Mouse (Mus musculus): Measurements from ENCODE around the gene Nup107. TPM values are rescaled to one million over a fixed set of nuclear protein-coding genes. Genes with fewer than 3 reads are reported as not detected.
A peak's percentile ranks its signal among the peaks of the same experiment; 100 is the strongest.

The Nup107 gene
- 126 and 151 TPM in 2 replicates for total RNA-seq (2017)

- ATAC-seq (replicated peaks; ENCODE audit: low read depth, poor library complexity, severe bottlenecking), result peak; percentile 87
Observed at GRCm38 (mm10) chr10:117792141-117793091, at the start of gene Nup107. Gene Nup107, minus strand, starts transcription at chr10:117792705.

DNA sequence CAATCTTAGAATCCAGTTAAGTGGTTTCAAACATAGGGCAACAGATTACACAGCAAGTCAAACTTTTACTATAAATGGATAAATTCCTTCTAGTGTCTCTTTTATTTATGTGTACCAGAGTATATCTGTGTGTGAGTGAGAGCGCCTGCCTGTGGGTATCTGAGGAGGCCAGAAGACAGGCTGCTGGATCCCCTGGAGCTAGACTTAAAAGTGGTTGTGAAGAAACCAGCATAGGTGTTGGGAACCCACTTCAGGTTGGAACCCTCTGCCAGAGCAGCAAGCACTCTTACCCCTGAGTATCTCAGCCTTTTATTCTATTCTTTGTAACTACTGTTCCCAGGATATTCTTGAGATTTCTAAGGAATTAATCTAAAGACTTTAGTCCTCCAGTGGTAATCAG, 49.3 kb upstream of the Nup107 start:
- no peak for ATAC-seq (replicated peaks; ENCODE audit: low read depth, poor library complexity, severe bottlenecking)

DNA sequence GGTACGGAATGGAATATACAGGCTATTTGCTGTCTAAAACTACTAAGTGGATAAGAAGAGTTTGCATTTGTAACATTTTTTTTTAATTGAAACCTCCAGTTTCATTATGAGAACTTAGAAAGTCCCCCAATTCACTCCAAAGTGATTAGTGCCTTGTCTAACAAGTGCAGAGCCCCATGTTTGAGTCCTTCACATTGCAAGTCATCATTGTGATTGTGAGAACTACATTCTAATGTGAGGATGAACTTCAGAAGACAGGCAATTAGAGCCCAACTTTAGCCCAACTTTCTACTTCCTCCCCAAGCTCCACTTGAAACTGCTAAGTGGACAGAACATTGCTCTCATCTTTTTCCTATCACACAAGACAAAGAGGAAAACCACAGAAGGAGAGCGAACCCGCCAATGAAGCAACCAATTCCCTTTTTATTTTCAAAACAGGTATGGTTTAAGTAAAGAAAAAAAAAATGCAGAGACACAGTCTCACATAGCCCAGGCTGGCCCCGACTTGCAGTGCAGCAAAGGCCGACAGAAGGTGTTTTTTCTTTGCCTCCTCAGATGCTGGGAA, 48.0 kb upstream of the Nup107 start:
- peak; percentile 15; the same call in 1 of the 2 replicates for ATAC-seq (replicated peaks; ENCODE audit: low read depth, poor library complexity, severe bottlenecking)

- ATAC-seq (replicated peaks; ENCODE audit: low read depth, poor library complexity, severe bottlenecking), result no peak
Observed at GRCm38 (mm10) chr10:117839737-117840136, 47.2 kb upstream of the Nup107 start.

DNA sequence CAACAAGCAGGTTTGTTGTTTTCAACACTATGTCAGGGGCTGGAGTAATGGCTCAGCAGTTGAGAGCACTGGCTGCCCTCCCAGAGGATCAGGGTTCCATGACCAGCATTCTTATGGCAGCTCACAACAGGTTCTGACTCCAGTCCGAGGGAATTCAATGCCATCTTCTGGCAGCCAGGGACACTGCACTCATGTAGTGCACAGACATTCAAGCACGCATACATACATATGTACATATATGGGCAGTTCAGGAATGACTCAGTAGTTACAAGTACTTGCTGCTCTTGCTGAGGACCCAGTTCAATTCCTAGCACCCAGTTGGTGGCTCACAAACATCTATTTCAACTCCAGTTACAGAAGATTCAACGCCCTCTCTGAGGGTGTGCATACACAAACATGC, 46.4 kb upstream of the Nup107 start:
- ATAC-seq (replicated peaks; ENCODE audit: low read depth, poor library complexity, severe bottlenecking), result peak; percentile 12; the same call in 1 of the 2 replicates

DNA sequence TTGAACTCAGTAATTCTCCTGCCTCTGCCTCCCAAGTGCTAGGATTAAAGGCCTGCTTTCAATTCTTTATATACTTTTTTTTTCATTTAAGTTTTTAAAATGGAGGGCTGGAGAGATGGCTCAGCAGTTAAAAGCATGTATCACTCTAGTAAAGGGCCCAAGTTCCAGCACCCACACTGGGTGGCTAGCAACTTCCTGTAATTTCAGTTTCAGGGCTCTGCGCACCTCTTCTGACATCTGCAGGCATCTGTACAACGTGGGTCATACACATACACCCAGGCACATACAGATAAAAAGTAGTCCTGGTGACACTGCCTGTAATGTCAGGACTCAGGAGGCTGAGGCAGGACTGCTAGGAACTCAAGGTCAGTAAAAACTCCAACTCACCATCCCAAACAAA, 43.8 kb upstream of the Nup107 start:
- ATAC-seq (replicated peaks; ENCODE audit: low read depth, poor library complexity, severe bottlenecking), result peak; percentile 66

- no peak for ATAC-seq (replicated peaks; ENCODE audit: low read depth, poor library complexity, severe bottlenecking)
Observed at GRCm38 (mm10) chr10:117835453-117835852, 42.9 kb upstream of the Nup107 start.

DNA sequence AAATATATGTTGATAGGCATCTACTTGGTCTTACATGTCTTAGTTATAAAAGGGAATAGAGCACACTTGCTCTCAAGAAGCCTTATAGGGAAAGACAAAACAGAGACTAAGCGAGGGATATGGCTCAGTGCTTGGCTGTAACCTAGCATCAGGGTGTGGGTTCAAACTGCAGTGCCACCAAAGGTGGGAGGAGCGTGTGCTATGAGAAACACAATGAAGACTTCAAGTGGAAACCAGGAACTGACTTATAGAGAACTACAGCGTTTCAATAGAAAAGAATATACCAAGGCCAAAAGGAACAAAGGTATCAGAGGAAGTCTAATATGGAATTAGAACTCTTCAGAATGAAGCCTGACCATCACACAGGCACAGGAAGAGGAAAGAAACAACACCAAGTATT, 38.3 kb upstream of the Nup107 start:
- 0 out of 2 replicates have a peak, but pooled peaks have one; percentile 17 for ATAC-seq (replicated peaks; ENCODE audit: low read depth, poor library complexity, severe bottlenecking)

- peak; percentile 31; the same call in 1 of the 2 replicates for ATAC-seq (replicated peaks; ENCODE audit: low read depth, poor library complexity, severe bottlenecking)
Observed at GRCm38 (mm10) chr10:117829472-117830155, 37.1 kb upstream of the Nup107 start.

- ATAC-seq (replicated peaks; ENCODE audit: low read depth, poor library complexity, severe bottlenecking), result no peak
Observed at GRCm38 (mm10) chr10:117829022-117829421, 36.5 kb upstream of the Nup107 start.

- no peak for ATAC-seq (replicated peaks; ENCODE audit: low read depth, poor library complexity, severe bottlenecking)
Observed at GRCm38 (mm10) chr10:117828536-117828935, 36.0 kb upstream of the Nup107 start.

DNA sequence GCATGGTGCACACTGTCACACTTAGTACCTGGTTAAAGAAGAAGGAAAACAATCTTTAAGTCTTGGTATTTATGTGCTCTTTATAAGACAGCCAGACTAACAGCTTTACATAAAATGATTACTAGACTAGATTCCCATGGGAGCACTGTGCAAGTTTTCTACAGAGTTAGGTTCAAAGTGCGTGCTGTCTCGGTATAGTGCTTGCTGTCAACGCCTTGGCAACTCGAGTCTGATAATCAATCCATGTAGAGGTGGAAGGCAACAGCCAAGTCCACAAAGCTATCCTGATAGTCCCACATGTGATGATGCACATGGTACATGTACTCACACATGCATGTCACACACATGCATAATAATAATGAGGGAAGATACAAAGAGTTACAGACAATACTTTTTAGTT, 32.1 kb upstream of the Nup107 start:
- no peak for ATAC-seq (replicated peaks; ENCODE audit: low read depth, poor library complexity, severe bottlenecking)

GRCm38 (mm10) chr10:117824139-117824538, 31.6 kb upstream of the Nup107 start:
- 0 out of 2 replicates have a peak, but pooled peaks have one; percentile 8 for ATAC-seq (replicated peaks; ENCODE audit: low read depth, poor library complexity, severe bottlenecking)

GRCm38 (mm10) chr10:117823321-117823720, 30.8 kb upstream of the Nup107 start:
- no peak for ATAC-seq (replicated peaks; ENCODE audit: low read depth, poor library complexity, severe bottlenecking)

GRCm38 (mm10) chr10:117818600-117818999, 26.1 kb upstream of the Nup107 start:
- peak; percentile 75 for ATAC-seq (replicated peaks; ENCODE audit: low read depth, poor library complexity, severe bottlenecking)

DNA sequence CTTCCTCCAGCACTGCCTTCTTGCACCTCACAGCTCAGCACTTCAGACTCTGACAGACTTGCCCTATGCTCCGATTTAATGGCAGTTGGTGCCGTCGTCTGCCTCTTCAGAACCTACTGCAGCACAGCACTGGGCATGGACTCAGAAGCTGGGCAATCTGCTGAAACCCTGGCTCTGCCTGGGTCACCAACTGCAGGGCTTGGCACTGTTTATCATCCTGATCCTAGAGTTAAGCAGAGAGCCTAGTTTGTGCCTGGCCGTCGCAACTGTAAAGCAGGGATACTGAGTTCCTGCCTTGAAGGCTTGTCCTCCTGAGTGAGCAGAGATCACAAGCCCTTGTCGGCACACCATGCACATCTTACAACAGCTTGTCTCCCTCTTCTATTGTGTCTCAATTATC, 24.2 kb upstream of the Nup107 start:
- ATAC-seq (replicated peaks; ENCODE audit: low read depth, poor library complexity, severe bottlenecking), result no peak

DNA sequence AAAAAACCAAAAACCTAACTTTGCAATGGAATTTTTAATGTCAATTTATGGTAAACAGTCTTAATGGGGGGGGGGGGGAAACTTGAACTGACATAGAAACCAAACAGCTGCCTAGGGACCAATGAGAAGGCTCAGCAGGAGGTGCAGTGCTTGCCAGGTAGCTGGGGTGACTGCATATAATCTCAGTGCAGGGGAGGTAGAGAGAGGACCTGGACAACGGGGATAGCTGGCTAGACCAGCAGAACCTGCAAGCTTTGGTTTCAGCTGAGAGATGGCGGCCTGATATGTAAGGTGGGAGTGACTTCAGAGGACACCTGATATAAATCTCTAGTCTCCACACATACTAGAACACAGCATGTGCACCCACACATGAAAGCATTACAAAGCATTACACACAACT, 20.0 kb upstream of the Nup107 start:
- no peak for ATAC-seq (replicated peaks; ENCODE audit: low read depth, poor library complexity, severe bottlenecking)

DNA sequence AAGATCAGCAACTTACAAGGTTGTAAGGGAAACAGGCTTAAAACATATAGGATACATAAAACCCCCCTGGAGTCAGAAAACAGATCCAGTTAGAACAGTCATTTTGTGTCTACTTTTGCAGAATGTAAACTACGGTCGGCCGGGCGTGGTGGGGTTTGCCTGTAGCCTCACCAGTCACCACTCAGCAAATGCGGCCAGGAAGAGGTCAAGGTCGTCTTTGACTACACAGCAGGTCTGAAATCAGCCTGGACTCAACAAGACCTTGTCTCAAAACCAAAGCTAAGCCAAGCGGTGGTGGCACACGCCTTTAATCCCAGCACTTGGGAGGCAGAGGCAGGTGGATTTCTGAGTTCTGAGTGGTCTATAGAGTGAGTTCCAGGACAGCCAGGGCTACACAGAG, 19.1 kb upstream of the Nup107 start:
- ATAC-seq (replicated peaks; ENCODE audit: low read depth, poor library complexity, severe bottlenecking), result no peak

GRCm38 (mm10) chr10:117810506-117810905, 18.0 kb upstream of the Nup107 start:
- ATAC-seq (replicated peaks; ENCODE audit: low read depth, poor library complexity, severe bottlenecking), result no peak

- ATAC-seq (replicated peaks; ENCODE audit: low read depth, poor library complexity, severe bottlenecking), result peak; percentile 65
Observed at GRCm38 (mm10) chr10:117808068-117808467, 15.6 kb upstream of the Nup107 start.

DNA sequence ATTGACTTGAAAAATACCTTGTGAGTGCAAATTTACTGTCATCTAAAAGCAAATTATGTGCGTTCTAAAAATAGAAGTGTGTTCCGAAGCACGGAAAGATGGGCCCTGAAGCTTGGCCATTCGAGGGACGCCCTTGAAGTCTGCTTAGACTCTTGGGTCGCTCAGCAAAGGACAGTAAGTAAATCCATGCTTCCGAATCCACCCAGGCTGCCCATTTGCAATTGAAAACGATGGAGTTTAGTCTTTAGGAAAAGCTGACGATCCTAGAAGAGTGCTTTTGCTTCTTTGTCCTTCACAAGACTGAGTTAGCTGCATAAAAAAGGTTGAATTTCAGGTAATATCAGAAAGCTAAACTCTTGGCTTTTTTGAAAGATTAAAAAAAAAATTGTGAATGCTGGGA, 13.4 kb upstream of the Nup107 start:
- ATAC-seq (replicated peaks; ENCODE audit: low read depth, poor library complexity, severe bottlenecking), result no peak
